Mouse (Mus musculus) layer of hippocampus, adult 11-12 months (tissue): Measurements from ENCODE around the gene Cttn.

Experiments used
- DNase-seq: peaks from one replicate; pipeline ENCODE4 v3.0.0; 2022; ENCODE audit warnings: low spot score

Cttn gene

DNA sequence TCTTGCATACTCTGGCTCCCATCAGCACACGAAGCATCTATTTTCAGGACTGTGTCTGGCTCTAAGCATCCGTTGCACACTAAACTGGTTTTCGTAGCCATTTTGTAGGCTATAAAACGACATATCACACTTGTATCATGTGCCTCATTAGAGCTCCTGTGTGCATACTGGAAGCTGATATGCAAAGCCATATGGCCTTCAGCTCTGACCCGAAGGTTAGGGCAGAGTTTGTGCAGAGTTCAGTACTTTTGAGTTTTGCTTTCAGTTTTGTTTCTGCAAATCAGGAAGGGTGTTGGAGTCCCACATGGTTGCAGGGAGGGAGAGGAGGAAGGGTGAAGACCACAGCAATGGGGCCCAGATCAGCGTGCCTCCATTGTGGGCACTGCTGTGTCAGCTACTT lies 79.1 kb downstream of the Cttn start:
- no peak for DNase-seq

DNA sequence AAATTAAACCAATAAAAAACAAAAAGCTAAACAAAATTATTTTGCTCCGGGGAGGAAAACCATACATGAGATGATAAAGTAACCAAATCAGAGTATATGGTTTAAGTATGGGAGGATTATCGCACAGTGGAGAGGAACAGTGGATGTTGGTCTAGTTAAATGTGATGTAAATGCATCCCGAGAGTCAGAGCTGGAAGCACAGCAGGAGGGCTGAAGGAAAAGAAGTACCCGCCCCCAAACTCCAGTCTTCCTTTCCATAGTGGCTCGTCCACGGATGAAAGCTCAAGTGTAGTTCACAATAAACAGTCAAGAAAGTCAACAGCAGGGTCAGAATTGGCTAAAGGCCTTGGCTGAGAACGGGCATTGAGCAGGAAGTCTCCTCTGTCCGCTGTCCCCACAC lies 80.1 kb downstream of the Cttn start:
- no peak for DNase-seq

DNA sequence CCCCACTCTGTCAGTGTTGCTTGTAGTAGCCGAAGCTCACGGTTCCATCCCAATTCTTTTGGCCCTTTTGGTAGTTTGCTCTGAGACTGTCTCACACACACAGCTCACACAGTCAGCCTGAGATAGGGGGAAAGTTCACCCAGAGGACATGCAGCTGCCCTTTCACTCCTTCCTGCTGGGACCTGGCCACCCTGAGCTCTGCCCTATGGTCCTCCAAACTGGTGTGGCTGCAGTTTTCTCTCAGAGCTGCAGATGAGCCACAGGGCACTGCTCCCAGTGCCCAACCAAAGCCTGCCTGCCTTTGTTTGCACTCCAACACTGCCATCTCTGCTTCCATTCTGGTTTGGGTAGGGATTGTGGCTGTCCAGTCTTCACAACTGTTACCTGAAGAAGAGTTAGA lies 81.1 kb downstream of the Cttn start:
- no peak for DNase-seq

DNA sequence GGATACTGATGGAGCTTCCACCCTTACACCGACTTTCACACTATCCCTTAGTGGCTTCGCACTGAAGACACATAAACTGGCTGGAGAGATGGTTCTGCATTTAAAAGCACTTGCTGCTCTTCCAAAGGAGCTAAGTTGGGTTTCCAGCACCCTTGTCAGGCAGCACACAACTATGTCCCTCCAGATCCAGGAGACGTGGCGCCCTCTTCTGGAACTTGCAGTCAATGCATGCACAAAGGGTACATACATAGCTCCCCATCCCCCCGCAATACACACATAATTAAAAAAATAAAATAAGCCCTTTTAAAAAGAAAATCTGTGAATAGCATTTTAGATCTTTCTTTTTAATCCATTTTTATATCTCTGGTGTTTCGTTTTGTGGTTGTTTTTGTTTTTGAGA lies 83.3 kb downstream of the Cttn start:
- DNase-seq, result no peak
